Mouse (Mus musculus) heart, adult 9 months (tissue): ENCODE data around the gene Banp.

Source experiments
- DNase-seq, 2 experiments: peaks; one replicate each; pipeline ENCODE4 v3.0.0; 2022; ENCODE audit warnings: low spot score in 2 of 2

The Banp gene

DNA sequence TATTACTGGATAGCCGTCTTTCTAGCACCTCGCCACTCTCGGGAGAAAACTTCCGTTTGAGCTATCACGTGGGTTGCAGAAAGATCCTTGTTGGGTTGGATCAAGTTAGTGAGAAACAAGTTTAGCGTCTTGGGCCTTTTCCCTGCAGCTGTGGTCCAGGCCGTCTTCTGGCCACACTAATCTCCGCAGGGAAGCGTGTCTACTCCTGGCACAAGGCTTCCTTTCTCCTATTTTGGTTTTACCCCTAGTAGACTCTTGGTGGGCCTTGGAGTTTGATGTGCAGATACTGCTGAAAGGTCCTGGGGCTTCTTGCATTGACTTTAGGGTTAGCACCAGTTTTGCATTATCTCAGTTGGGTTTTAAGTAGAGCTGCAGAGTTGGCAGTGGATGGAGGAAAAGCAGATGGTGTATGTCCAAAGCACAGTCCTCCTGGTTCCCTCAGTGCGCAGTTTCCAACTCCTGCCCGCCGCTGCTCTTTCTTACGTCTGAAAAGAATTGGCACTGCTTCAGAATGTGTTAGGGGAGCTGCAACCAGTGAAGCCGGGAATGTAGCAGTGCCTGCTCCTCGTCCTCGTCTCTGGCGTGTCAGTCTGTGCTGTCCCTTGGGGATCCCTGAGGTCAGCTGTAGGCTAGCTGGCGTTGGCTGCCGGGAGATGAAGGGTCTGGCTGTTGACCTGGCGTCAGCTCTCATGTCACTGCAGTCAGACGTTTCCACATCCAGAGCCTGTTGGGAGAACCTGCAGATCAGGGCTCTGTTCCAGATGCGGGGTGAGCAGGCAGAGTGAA, 68.7 kb downstream of the Banp start:
- DNase-seq, result peak; percentile 63 to 64

DNA sequence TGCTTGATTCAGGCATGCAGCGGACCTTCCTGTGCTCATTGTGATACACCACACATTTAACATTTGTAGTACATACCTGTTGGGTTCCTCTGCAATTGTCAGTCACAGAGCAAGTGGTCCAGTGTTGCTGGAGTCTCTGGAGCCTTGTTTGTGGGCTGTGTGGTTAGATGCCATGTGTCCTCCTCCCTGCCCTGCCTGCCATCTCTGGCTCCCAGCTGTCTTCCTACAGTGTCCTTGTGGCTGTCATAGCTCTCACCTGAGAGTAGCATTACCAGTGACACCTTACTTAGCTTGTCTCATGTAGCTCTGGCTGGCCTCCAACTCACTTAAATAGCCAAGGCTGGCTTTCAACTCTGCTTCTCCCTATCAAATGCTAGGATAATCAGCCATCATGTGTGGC, 69.6 kb downstream of the Banp start:
- DNase-seq, result no peak

DNA sequence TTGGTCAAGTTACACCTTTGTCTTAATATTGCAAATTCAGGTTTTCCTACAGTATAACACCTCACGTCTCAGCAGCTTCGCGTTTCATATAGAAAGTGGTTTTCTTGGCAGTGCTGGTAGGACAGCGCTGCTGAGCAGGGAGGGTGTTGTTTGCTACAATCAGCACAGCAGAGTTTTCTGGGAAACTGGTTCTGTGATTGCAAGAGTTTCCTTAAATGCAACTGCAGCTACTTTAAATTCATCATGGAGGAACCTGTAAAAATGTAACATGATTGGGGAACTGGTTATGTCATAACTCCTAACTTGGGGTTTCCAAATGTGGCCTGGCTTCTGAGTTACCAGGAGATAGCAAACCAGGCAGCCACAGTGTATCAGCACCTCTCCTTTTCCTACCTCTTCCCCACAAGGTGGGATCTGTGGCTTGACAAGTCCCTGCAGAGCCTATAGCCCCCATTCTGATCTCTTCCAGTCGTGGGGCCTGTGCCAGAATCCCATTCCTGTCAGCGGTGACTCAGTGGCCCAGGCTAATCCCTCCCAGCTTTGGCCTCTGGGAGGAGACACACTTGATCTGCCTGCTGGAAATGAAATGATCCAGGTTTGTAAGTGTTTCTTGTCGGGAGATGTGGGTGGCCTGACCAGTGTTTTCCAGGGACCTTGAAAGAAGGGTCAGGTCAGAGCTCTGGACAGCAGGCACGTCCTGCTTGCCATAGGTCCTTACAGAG, 70.7 kb downstream of the Banp start:
- no peak for DNase-seq

DNA sequence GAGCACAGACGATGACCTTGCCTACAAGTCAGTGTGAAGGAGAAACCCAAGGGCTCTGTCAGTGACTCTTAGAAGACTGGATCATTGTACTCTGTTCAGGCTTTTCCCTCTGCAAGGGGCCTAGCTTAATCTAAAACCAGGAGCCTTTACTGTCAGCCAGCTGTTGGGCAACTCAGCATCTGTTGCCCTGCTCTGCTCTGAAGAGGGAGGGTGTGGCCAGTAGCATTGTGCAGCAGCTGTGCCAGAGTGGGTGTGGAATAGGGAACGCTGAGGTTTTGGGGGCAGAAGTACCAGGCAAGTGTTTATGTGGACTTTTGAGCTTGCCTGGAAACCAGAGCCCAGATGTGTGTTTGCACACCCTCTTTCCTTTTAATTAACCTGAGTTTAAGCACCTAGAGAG, 72.2 kb downstream of the Banp start:
- DNase-seq, result peak; percentile 25 to 32

DNA sequence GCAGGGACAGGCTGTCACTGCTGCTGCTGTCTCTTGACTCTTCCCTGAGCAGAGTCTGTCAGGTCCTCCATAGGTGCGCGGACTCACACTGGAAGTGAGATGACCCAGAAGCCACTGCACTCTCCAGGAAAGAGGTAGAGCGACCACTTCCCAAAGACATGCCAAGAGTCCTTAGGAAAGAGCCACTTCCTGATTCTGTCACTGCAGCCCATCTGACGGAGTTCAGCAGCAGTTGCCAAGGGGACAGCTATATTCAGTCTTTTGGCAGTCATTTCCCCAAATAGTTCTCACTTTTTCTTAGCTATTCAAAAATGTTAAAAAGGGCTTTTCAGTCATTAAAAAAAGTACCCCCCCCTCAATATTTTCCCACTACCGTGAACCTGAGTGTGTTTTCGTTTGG, 72.7 kb downstream of the Banp start:
- no peak for DNase-seq

DNA sequence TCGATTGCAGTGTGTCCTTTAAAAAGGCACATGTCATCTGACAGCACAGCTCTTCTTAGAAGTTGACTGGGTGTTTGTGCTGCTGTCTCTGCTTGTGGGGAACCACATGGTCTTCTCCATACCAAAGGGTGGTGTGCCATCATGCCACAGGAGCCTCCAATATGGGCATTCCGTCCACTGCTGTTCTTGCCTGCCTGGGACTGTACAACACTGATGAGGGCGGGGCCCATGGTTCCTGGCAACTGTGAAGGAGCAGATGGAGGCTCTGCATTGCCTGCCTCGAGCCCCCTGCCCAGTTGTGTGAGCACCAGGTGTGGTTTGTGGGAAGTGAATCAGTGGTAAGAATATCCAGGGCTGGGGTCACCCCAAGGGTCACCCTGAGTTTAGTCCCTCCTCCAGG, 73.2 kb downstream of the Banp start:
- no peak for DNase-seq

DNA sequence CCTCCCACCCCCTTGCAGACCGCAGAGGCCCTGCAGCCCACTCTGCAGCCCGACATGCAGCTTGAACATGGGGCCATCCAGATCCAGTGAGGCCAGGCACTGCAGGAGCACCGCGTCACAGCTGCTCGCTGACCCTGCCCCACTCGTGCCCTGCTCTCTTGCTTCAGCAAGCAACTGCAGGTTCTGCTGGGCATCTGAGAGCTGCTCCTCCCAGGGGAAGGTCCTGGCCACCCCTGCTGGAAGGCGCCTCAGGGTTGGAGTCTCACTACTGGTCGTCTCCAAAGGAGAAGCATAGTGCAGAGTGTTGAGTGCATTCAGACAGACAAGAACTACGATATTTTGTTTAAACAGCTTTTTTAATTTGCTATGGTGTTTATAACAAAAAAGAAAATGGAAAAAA, 76.0 kb downstream of the Banp start:
- no peak for DNase-seq

DNA sequence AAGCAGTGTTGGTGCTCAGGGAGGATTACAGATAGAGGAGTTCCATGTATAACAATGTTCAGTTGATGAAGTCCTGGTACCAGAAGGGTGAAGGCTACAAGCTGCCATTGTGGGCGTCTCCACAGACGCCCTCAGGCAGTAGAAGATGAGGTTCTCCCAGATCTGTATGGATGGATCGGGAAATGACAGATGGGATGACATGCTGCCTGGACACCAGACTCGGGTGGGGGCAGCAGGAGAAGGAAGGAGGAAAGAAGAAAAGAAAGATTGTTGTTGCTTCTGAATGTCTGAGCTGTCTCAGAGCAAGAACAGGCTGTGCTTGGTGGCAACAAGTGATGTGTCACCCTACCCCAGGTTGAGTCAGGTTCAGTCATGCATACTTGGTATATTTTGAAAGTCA, 78.6 kb downstream of the Banp start:
- no peak for DNase-seq

DNA sequence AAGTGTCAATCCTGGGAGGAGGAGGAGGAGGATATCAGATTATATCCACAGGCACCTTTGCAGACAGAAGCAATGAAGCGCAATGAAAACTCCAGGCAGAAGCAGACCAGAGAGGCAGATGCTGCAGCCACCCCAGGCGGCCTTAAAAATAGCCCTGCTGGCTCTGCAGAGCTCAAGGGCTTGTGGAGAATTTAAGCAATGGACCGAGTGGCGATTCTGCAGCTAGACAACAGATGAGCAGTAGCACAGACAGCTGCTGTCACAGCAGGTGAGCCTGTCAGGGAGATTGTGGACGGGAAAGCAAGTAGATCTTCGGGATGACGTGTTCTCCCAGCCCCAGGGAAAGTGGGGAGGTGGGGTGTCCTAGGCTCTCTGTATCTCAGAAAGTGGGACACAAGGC, 81.4 kb downstream of the Banp start:
- no peak for DNase-seq

DNA sequence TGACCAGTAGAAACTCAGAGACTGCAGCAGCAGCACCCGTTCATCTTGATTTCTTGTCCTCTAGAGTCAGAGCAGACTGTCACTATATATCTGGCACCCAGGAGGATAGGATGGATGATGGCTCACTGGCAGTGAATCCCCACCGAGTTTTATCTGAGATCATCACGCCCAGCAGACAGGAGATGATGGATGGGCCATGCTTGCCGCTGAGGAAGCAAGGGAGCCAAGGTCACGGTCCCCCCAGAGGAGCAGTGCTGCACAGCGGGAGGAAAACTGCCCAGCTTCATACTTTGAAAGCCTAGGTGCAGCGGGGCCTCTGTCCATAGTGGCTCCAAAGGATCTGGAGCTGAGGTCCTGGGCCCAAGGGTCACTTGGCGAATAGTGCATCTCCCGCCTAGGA, 83.2 kb downstream of the Banp start:
- DNase-seq, result no peak

DNA sequence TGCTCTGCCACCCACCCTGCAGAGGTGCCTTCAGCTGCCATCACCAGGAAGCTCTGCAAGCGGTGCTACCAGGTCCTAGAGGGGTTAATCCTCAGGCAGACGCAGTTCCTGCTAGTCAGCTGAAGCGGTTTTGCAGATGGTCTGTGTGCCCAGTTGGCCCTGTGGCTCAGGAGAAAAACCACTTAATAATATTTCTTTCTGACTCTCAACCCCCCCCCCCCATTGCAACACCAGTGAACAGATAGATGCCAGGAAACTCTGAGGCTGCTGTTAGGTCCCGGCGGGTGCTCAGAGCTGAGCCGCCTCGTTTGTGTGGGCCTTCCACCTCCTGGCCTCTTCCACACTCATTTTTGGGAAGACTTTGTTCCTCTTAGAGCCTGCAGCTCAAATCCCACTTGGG, 86.0 kb downstream of the Banp start:
- no peak for DNase-seq

DNA sequence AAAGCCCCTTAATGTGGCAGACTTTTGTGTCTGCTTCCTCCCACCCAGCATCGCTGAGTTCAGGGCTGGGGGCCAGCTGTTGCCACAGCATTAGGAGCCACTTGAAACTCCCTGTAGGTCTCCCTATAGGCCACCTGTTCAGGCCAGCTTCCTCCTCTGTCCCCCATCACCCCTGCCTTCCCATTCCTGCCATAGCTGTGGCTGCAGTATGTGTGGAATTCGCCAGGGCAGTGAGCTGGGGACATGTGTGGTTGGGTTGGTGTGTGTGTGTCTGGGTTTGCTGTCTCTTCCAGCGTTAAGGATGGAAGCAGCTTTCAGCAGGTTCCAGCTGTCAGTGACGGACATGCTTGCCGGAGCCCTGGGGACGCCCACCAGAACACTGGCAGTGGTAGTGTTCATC, 86.8 kb downstream of the Banp start:
- no peak for DNase-seq

DNA sequence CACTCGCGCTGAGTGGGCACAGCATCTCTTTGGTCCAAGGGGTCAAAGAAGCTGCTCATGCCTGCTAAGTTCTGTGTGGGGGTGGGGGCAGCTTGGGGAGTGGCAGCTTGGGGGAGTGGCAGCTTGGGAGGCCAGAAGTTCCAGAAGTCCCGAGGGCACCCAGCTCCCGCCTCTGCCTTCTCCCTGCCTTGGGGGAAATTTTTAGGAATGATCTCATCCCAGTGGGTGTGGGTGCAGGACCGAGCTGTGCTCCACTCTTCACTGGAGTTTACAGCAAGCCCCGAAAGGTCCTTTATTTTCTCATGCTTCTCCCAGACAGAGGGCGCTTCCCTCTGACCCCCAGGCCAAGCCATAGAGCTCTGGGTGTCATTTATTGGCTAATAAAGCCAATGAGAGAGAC, 87.7 kb downstream of the Banp start:
- DNase-seq, result no peak

DNA sequence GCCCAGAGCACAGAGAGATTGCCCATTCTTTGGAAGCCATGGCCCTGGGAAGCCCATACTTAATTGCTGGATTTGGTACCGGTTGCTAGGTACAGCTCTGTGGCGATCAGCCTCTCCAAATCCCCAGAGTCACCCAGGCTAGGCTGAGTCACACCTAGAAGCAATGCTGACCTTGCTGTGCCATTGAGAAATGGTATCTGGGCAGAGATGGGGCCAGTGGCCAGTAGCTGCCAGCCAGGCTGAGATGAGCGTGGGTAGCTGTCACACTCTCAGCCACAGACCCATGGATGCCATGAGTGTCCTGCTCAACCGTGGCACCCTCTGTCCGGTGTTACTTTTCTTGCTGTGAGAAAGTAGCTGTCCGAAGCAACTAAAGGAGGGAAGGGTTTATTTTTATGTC, 88.5 kb downstream of the Banp start:
- no peak for DNase-seq

DNA sequence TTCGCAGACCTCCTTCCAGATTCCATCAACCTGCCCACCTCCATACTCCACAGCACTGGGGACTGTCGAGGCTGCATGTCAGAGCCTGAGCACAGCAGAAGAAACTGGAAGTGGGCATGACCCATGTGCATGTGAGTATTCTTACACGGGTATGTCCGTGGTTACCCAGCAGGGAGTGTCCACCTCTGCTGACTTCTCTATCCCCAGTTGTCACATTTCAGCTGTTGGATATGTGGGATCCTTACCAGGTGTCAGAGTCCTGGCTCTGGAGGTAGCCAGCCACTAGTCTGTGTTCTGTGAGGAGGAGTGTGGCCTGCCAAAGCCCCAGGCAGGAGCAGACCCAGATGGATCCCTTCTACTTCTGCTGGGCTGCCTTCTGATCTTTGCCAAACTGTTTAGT, 89.9 kb downstream of the Banp start:
- no peak for DNase-seq

DNA sequence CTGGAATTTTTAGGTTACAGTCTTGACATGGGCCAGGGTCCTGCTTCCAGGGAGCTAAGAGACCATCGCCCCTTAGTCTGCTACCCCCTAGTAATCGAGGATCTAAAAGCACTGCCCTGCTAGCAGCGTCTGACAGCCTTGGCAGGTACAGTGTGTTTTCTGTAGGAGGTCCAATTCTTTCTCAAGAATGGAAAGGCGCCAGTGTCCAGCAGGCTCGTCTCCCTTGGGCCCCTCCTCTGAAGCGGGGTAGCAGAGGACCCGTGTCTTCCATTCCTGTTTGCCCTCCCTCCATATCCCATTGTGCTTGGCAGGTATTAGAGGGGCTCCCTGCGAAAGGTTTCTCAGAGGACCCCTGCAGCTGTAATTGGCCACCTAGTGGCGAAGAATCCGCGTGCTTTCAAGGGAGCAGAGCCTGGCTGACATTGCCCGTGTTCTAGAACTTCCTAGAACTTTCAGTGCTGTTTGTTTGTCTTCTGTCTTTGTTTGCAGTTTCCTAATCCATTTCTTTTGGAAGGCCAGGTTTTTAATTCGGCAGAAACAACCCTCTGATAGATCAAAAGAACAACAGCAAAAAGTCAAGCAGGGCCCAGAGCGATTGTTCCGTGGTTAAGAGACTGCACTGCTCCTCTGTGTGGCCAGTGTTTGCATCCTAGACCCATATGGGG, 97.8 kb downstream of the Banp start:
- DNase-seq, result peak; percentile 27 to 34

DNA sequence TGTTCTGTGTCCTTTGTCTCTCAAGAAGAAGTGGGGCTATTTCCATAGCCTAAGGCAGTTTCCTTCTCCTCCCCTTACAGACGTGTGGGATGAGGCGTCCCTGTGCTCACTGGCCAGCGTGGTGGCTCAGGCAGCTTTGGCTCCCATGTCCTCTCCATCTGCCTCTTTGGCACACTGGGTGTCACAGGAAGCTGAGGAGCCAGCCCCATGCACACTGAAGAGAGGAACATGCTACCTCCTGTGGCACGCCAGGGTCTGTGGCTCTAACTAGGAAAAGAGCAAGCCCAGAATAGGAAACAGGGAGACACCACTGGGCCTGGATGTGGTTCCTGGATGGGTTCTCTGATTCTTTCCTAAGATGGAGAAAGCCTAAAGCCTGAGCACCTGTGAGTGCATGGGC, 99.7 kb downstream of the Banp start:
- no peak for DNase-seq

DNA sequence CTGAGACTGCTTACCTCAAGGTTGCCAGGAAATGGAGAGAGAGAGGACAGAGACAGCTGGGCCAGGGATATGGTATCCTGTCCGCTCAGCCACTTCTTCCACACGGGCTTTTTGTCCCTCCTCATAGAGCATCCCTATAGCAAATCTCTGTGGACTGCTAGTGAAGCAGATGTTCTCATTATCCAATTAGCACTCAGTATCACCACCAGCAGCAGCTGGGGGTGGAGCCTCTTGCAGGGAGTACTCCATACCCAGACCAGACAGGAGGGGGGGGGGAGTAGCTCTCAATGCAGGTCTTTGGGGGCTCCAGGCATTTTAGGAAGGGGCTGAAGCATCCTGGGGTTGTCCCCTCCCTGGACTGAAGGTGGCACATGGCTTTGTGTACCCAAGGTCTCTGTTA, 100.4 kb downstream of the Banp start:
- no peak for DNase-seq

DNA sequence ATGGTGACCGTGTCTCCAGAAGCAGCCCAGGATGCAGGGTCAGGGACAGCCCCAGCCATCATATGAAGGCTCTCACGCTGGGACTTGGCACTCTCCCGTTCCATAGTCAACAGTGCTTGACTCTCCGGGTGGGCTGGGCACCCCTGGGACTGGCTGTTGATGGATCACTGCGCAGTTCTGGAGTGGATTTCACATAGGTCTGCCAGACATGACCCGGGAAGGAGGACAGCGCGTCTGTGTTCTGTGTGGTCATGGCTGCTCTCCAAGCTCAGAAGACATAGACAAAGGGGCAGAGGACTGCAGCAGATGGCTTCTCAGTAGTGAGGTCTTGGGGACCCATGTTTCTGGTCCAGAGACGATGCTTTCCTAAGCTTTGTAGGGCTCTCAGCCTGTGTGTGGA, 101.1 kb downstream of the Banp start:
- DNase-seq, result peak in 1 of 2 experiments; percentile 12

DNA sequence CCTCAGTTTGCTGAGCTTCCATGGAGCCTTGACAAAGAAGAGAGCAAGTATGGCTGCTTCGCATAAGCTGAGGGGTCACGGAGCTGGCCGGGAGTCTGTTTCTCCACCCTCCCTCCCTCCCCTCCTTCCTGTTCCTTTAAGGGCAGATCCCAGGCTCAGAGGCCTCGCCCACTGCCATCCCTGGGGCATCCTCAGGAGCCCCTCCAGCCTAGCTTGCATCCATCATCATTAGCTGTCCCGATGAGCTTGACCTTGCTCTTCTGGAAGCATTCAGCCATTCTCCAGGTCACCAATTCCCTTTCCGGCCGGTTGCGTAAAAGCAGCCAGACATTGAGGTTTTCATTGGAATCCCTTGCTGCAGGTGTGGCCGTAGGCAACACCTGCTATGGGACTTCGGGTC, 105.8 kb downstream of the Banp start:
- DNase-seq, result no peak

DNA sequence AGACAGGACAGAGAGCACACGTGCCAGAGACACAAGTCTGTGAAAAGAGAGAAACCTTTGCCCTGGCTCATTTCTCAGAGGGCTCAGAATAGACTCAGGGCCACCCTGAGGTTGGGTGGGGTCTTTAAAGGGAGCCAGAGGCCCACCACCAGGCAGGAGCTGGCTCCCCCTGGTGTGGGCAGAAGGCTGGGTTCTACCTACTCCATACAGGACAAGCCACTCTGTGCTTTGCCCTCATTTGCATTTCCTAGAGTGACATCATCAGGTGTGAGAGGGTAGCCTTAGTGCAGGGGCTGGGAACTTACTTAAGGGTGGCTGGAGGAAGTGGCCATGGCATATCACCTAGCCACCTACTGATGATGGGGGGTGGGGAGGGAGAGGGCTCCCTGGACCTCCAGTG, 106.6 kb downstream of the Banp start:
- no peak for DNase-seq

DNA sequence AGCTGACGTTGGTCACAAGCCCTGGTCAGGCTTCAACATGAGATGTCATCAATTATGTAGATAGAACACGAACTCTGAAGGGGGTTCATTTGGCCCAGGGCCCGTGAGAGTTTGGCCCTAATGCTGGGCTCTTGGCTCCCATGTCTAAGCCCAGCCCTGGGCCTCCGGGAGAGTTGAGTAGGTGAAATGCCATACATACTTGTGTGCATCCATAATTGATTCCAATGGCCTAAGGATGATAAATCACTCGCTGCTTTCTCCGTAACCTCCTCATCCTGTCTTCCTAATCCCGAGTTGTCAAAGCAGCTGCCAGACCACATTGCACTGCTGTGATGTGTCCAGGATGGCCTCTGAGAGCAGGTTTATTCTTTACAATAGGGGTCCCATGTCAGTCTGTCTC, 107.3 kb downstream of the Banp start:
- DNase-seq, result no peak

DNA sequence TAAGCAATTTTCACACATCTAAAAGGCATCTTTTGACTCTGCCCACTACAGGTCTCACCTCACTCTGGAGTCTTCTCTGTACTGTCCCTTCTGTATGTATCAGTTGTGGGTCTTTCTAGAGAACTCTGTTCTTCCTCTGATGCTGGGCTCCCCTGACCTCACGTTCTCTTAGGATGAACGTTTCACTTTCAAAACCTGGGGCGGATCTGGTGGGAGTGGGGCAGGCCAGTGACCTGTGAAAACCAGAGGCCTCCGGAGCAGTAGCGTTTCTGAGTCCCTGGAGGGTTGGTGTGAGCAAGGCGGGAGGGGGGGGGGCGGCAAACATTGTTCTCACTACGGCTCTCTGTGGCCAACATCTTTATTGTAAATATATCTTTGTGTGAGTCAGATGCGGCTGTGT, 109.0 kb downstream of the Banp start:
- no peak for DNase-seq
